Comparison of ENCODE assay signal across 8 mouse cellular contexts in the genomic region with DNA sequence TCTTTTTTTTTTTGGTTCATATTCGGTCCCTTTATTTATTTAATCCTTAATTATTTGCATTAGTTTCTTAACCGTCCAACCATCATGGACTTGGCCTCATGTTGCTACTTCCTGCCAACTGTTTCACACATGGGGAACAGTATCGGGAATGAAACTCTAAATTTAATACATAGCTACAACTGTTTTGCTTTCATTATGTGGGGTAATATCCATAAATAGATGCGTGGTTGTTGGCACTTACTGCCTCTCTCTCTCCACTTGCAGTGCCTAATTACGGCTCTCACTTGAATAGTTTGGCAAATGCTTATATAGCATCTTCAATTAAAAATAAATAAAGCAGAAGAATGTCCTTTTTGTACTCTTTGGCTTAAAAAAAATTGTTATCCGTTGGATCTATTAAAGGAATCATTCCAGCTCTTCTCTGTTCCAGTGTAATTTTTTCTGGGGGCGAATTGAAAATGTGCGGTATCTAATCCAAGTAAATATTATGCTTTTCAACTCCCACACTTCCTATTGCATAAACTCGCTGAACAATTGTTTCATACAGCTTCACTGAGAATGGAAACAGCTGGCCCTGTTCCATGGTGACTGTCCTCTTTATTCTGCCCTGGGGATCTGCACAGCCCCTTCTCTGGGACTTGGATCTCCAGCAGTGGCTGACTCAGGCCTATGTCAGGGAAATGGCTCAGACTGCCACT.
DNase-seq lines count a peak whose midpoint lies in the region; ATAC-seq lines count a peak whose summit lies in the region.

No protein-coding gene starts in this region.

- H3K36me3 ChIP-seq in neural tube, embryonic 13.5 days, result no peaks in the 10 kb centered on the region
- H3K36me3 ChIP-seq in heart, embryonic 15.5 days, result no peaks in the 10 kb centered on the region
- H3K36me3 ChIP-seq in lung, embryonic 15.5 days, result no peaks in the 10 kb centered on the region

- H3K4me3 ChIP-seq in neural tube, embryonic 13.5 days, result no peak overlapping the region
- H3K4me3 ChIP-seq in heart, embryonic 15.5 days, result no peak overlapping the region
- H3K4me3 ChIP-seq in lung, embryonic 15.5 days, result no peak overlapping the region

- H3K9me3 ChIP-seq in neural tube, embryonic 13.5 days, result no peaks in the 10 kb centered on the region
- no peaks in the 10 kb centered on the region for H3K9me3 ChIP-seq in heart, embryonic 15.5 days (replicated peaks)
- H3K9me3 ChIP-seq in lung, embryonic 15.5 days, result no peaks in the 10 kb centered on the region

- peaks cover 9% of the 10 kb centered on the region for H3K4me1 ChIP-seq in neural tube, embryonic 13.5 days (replicated peaks)
- H3K4me1 ChIP-seq in heart, embryonic 15.5 days (replicated peaks), result 0 out of 2 replicates have a peak, but pooled peaks cover 11% of the 10 kb centered on the region
- peaks cover 39% of the 10 kb centered on the region for H3K4me1 ChIP-seq in lung, embryonic 15.5 days

- H3K9ac ChIP-seq in neural tube, embryonic 13.5 days, result no peak overlapping the region
- H3K9ac ChIP-seq in heart, embryonic 15.5 days, result no peak overlapping the region
- no peak overlapping the region for H3K9ac ChIP-seq in lung, embryonic 15.5 days

- DNase-seq in cerebellum, adult 9-10 months, result peak; percentile 5
- no peak for DNase-seq in cerebellum, adult 11-12 months
- DNase-seq in neural tube, embryonic 10.5 days (ENCODE audit: extremely low spot score, low spot score), result no peak
- DNase-seq in spleen, adult 12 weeks (ENCODE audit: low spot score), result no peak

- 0 out of 2 replicates have a peak, but pooled peaks cover 7% of the 10 kb centered on the region for H3K27me3 ChIP-seq in neural tube, embryonic 13.5 days
- H3K27me3 ChIP-seq in heart, embryonic 15.5 days, result no peaks in the 10 kb centered on the region
- no peaks in the 10 kb centered on the region for H3K27me3 ChIP-seq in lung, embryonic 15.5 days

- WGBS in neural tube, embryonic 13.5 days, result 48% methylated on average over 9 of the region's 9 CpGs
- WGBS in heart, embryonic 15.5 days, result 33% methylated on average over 9 of the region's 9 CpGs
- WGBS in lung, embryonic 15.5 days, result 20% methylated on average over 9 of the region's 9 CpGs

- peak; percentile 47; the same call in 1 of the 2 replicates for ATAC-seq in neural tube, embryonic 13.5 days (ENCODE audit: low read depth)
- ATAC-seq in heart, embryonic 15.5 days (replicated peaks; ENCODE audit: insufficient number of reproducible peaks, insufficient read depth, low FRiP score, low read depth), result peak; percentile 49; the same call in 1 of the 2 replicates
- peak; percentile 93 for ATAC-seq in lung, embryonic 15.5 days (ENCODE audit: borderline replicate concordance, extremely low read depth, low FRiP score, low TSS enrichment)
- ATAC-seq in megakaryocyte progenitor cell, adult 5-6 weeks (replicated peaks; ENCODE audit: poor library complexity), result no peak

- no peak overlapping the region for H3K4me2 ChIP-seq in neural tube, embryonic 13.5 days
- peak overlapping the region; percentile 36 for H3K4me2 ChIP-seq in heart, embryonic 15.5 days
- peak overlapping the region; percentile 32; the same call in 1 of the 2 replicates for H3K4me2 ChIP-seq in lung, embryonic 15.5 days

- no peak overlapping the region for H3K27ac ChIP-seq in neural tube, embryonic 13.5 days (replicated peaks)
- peak overlapping the region; percentile 50 for H3K27ac ChIP-seq in heart, embryonic 15.5 days
- peak overlapping the region; percentile 75 for H3K27ac ChIP-seq in lung, embryonic 15.5 days
